In genomic region chr10:39842621-39843020, GRCm38 (mm10) we compare ENCODE assay signal across 27 mouse cellular contexts.
"Had no signal": no experiment of that assay in that cellular context is flagged by ENCODE, and none has a peak within 500 bp of the region (broad histone marks: within the 10 kb centered on the region; RNA-seq: fewer than 3 reads in every experiment).

No protein-coding gene starts in this region.

- H3K4me2 ChIP-seq: heart, embryonic 11.5 days; heart, embryonic 13.5 days; heart, embryonic 15.5 days; hindbrain, embryonic 13.5 days; hindbrain, embryonic 15.5 days; kidney, embryonic 15.5 days; limb, embryonic 13.5 days; limb, embryonic 15.5 days; liver, embryonic 12.5 days had no signal

- DNase-seq: gastrocnemius, postnatal 14 days; gastrocnemius, postnatal 36 days; heart, adult 11 months; heart, adult 2 months; heart, postnatal 14 days; heart, postnatal 36 days; kidney, adult 11 months; kidney, adult 2 months; kidney, adult 9 months; kidney, postnatal 14 days; kidney, postnatal 36 days; layer of hippocampus, adult 9-11 months; layer of hippocampus, postnatal 36 days; left cerebral cortex, postnatal 4 days had no signal

- H3K27ac ChIP-seq: heart, adult 2 months; heart, embryonic 13.5 days; heart, embryonic 15.5 days; hindbrain, embryonic 13.5 days; hindbrain, embryonic 15.5 days; hindbrain, postnatal 0 days; kidney, embryonic 15.5 days; kidney, postnatal 0 days; limb, embryonic 13.5 days; limb, embryonic 15.5 days; liver, embryonic 12.5 days; liver, embryonic 14.5 days had no signal

- H3K27me3 ChIP-seq: heart, embryonic 13.5 days; heart, embryonic 15.5 days; hindbrain, embryonic 13.5 days; hindbrain, embryonic 15.5 days; kidney, embryonic 15.5 days; limb, embryonic 13.5 days; limb, embryonic 15.5 days; liver, embryonic 12.5 days had no signal

- ATAC-seq: hindbrain, postnatal 0 days; intestine, embryonic 16.5 days; liver, embryonic 12.5 days had no signal

- H3K9ac ChIP-seq: heart, embryonic 13.5 days; heart, embryonic 15.5 days; hindbrain, embryonic 13.5 days; hindbrain, embryonic 15.5 days; kidney, embryonic 15.5 days; limb, embryonic 13.5 days; limb, embryonic 15.5 days; liver, embryonic 12.5 days; liver, embryonic 14.5 days had no signal

- H3K9me3 ChIP-seq: heart, embryonic 13.5 days; heart, embryonic 15.5 days; hindbrain, embryonic 13.5 days; hindbrain, embryonic 15.5 days; kidney, embryonic 15.5 days; limb, embryonic 13.5 days; limb, embryonic 15.5 days; liver, embryonic 12.5 days had no signal

- H3K4me1 ChIP-seq: heart, embryonic 13.5 days; heart, embryonic 15.5 days; hindbrain, embryonic 13.5 days; hindbrain, embryonic 15.5 days; kidney, embryonic 15.5 days; limb, embryonic 13.5 days; limb, embryonic 15.5 days; liver, embryonic 12.5 days had no signal

- H3K4me3 ChIP-seq: heart, adult 2 months; heart, embryonic 13.5 days; heart, embryonic 15.5 days; hindbrain, embryonic 13.5 days; hindbrain, embryonic 15.5 days; kidney, embryonic 15.5 days; limb, embryonic 13.5 days; limb, embryonic 15.5 days; liver, embryonic 12.5 days had no signal
